Mouse (Mus musculus): Measurements from ENCODE around the gene Rab6a. TPM values are rescaled to one million over a fixed set of nuclear protein-coding genes. Genes with fewer than 3 reads are reported as not detected.
"Not testable (repeated sequence)": the region's sequence is repeated elsewhere in the genome, so short reads cannot be mapped to it uniquely, and the experiment has no call there.

Gene Rab6a
- total RNA-seq (2021), result 68.0 TPM in 2 replicates
- long read RNA-seq, experiment 1, transcript Rab6a-202 (8 exons, 3,110 nt), result minor isoform, 10 of 61 reads
- long read RNA-seq, experiment 1, transcript Rab6a-201 (8 exons, 3,214 nt), result major isoform, 40 of 61 reads
- long read RNA-seq, experiment 1, partial matches to known transcripts, result 1 of 61 reads
- long read RNA-seq, experiment 1, other reads (novel, unspliced or antisense), result 9 of 61 reads
- long read RNA-seq, experiment 2, transcript Rab6a-202 (8 exons, 3,110 nt), result minor isoform, 9 of 35 reads
- long read RNA-seq, experiment 2, transcript Rab6a-201 (8 exons, 3,214 nt), result major isoform, 19 of 35 reads
- long read RNA-seq, experiment 2, partial matches to known transcripts, result 2 of 35 reads
- long read RNA-seq, experiment 2, other reads (novel, unspliced or antisense), result 4 of 35 reads

DNA sequence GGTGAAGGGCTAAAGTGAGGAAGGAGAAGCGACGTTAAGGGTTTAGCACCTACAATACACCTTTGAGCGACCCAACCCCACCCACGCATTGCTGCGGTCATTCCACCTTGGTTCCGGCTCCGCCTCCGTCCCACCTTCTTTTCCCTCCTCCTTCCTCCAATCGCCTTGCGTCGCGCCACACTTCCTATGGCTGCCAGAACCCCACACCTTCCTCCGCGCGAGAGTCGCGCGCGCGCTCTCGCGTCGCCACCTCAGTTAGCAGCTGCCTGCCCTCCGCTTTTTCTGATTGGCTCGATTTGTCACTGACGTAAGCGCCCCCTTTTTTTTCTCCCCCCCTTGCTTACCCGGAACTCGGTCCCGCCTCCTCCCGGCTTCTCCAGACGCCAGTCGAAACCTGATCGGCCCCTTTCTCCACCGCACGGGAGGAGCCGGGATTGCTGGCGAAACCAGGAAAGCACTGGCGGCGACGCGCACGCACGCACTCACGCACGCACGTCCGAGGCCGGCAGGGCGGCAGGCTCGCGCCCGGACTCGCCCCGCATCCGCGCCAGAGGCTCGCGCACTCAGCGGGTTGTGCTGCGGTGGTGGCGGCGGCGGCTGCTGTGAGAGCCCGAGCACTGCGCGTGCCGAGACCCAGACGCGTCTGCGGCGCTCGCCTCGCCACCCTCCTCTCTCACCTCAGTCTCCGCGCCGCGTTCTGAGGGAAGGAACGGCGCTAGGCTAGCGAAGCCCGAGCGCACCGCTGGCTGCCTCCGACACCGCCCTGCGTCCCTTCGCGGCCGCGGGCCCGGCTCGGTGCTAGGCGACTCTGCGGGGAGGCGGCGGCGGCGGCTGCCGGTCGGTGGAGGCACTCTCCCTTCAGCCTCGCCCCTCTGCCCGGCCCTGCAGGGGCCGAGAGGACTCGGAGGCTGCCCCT is at the start of gene Rab6a:
Gene Rab6a (plus strand): TSS at position 197 of the 916 bp plus-strand sequence.
- DNase-seq, result peak; percentile 99

DNA sequence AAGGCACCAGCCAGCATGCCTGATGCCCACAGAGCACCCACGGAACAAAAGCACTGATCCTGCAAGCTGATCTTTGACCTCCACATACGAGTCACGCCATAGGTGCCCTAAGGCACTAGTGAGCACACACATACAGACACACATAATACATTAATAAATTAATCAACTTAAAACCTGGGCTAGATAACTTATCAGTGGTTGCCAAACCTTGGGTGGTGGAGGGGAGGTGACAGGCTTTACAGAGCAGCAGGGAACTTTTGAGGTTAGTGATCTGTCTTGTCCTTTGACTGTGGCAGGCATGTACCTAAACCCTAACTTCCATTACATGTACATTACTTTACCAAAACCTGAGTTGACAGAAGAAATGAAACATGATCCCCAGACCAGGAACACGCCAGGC is 47.9 kb upstream of the Rab6a start:
- DNase-seq, result no peak

DNA sequence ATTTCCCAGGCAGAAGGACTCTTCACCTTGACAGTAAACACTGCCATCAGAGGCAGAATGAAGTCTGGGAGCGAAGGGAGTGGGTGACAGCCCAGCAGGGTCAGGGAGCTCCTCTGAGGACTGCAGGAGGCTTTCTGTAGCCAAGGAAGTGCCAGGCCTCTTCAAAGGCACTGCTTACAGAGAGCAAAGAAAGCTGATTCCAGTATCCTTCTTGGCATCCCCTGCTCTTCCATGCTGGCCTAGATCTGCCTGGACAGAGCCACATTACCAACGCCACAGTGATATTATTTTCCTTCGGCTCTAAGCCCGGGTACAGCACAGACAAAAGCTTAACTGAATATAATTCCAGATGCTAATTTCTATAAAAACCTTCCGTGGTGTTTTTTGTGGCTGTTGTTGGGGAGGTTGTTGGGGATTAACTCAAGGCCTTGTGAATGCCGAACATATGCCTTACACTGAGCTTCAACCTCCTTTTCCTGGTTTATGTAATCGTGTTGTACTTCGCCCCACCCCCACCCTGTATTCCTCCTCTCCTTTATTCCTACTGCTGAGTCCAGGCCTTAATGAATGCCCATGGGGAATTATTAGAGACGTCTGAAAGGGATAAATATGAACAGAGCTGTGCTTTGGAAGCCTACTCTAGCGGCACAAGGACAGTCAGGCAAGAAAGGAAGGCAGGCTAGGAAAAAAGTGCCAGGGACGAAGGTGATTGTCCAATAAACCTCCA is 45.2 kb upstream of the Rab6a start:
- no peak for DNase-seq

DNA sequence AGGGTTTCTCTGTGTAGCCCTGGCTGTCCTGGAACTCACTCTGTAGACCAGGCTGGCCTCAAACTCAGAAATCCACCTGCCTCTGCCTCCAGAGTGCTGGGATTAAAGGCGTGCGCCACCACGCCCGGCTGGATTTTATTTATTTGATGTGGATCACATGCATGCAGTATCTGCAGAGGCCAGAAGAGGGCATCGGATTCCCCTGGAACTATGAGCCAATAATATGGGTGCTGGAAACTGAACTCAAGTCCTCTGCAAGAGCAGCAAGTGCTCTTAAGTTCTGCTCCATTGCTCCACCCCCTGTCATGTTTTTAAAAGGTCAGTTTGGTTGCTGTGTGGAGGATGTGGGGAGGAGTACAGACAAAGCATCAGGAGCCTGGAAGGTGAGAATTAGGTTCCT is 40.0 kb upstream of the Rab6a start:
- not testable (repeated sequence) for DNase-seq

DNA sequence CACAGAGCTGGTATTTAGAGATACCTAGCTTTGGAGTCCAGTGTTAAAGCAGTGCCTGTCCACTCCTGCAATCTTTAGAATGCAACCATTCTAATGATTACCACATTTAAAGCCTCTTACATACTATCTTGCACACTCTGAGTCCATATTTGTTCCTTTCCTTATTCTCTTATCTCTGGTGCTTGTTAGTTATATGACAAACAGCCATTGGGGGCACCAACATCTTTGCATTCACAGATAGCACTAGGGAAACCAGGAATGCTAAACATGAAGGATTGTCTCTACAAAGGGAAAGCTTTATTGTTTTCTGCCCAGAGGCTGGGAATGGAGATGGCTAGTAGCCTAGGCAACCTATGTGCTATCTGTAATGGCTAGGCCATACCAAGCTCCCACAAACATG is 37.3 kb upstream of the Rab6a start:
- DNase-seq, result no peak

DNA sequence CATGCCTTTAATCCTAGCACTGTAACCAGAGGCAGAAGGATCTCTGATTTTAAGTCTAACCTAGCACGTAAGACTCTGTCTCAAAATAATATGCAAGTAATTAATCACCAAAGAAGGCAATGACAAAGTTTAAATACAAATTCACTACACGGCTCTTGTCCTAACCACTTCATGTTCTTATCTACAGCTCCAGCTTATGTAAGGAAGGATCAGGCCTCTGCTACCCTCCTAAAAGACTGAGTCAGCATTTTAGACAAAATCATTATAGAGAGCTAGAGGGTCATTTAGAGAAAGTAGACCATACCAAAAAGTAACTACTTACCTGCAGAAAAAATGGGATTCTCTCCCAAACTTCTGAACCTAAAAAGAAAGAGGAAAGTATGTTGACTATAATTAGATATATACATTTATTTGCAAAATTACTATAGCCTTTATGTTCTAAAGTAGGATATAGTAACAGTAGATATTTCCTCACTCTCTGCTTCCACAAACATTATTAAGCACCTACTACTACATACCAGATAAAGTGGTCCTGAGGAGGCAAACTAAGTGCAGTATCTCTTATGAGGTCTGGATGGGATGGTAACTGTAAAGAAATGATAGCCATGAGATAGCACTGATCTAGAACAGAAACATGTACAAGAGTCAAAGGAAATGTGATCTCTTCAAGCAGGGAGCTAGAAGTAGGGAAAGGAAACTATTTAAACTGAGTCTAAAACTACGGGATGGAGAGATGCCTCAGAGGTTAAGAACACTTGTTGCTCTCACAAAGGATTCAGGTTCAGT is 36.1 kb upstream of the Rab6a start:
- DNase-seq, result no peak

DNA sequence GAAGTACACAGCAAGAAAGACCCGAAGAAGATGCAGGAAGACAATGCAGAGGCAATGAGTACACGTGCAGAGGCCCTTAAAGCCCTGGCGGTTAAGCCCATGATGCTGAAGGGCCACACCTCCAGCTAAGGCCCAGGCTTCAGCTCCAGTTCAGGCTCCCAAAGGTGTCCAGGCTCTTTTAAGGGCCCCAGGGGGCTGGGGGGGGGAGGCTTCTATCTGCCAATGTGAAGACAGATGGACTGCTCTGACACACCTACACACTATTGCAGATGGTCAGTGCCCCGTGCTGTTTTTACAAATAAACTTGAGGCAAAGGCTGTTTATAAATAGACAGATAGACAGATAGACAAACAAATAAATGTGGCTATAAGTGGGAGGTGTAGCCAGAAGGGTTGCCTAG is 35.1 kb upstream of the Rab6a start:
- DNase-seq, result no peak

DNA sequence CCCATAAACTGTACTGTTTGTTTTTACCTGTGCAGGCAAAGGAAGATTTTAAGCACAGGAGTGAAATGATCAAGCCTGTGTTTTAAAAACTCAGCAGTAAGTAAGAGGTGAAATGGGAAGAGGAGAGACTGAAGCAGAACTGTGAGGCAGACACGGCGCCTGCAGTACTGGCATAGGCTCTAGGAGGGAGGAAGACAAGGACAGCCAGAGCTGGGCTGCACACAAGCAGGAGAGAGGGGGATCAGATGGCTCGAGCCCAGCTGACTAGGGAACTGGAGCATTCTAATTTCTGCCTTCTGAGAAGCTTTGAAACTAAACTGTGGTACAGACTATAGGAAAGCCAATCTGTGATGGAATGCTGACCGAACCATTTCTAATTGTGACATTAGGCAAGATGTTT is 34.5 kb upstream of the Rab6a start:
- no peak for DNase-seq

DNA sequence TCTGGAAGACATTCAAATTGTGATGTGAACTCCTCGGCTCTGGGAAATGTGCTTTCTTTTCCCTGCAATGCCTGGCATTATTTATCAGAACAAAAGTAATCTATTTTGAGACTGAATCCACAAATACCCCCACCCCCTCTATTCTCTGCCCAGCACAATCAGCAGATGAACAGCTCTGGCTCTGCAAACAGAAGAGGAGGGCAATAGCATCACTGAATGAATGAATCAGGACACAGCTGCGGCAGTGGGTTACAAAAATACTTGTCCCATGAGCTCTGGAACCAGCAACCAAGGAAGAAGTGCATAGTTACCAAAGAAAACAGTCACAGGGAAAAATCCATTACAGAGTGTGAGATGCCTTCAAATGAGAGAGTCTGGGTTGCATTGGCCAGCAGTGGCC is 28.4 kb upstream of the Rab6a start:
- no peak for DNase-seq

DNA sequence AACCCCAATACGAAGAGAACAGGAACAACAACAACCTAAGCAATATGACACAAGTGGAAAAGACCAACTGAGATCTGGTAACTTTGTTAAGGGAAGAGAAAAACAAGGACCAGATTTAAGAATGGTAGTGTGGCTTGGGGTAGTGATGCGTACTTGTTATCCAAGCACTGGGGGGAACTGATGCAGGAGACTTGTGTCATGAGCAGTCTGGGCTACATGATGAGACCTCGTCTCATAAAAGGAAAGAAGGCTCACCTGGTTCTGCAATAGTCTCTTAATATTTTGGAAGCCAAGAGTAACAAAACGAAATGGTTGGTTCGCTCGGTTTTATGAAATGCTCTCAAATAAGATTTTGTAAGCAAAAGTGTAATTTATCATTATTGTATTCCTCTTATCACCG is 25.0 kb upstream of the Rab6a start:
- DNase-seq, result no peak

DNA sequence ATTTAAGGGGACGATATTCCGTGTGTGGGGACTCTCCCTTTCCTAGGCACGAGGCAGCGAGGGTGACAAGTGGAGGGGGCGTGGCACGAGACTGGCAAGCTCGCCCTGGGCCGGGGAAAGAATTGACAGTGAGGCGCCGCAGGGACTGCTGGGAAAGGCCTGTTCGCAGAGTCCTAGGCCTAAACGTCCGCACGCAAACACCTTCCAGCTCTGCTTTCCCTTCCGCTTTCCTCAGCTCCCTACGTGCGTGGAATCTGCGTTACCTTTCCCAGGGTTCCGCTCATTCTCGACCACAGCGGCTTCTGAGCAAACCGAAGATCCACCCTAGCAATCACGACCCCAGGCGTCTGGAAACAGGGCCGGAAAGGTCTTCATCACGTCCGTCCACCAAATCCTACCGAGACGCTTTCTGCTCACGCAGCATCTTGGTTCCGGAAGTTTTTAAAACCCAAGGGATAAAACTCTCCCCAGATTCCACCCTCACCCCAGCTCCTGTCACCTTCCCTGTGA is 24.4 kb upstream of the Rab6a start:
- DNase-seq, result peak; percentile 95

DNA sequence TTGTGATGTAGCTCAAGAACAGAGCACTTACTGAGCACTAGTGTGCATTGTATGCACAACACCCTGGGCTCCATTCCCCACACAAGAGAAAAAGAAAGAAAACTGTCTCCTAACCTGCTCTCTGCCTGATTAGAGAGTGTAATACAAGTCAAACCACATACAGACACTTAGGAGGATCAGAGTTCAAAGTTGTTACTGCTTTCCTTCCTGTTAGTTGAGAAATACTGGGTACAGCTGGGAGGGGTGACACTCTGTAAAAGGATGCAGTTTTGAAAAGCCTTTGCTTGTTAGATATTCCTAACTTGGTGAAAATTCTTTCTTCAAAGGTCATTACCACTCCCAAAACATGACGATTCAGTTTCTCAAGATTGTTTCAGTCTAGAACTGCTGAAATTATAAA is 17.4 kb upstream of the Rab6a start:
- DNase-seq, result no peak

DNA sequence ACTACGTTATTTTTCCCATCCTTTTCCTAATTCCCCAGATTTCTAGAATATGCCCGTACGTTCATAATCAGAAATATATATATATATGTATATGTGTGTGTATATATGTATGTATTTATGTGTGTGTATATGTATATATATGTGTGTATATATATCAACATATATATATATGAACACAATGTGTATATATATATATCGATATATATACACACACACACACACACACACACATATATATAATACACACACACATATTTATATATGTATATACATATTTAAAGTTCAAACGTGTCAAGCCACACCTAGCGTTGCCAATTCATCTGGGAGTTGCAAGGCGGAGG is 16.7 kb upstream of the Rab6a start:
- no peak for DNase-seq

DNA sequence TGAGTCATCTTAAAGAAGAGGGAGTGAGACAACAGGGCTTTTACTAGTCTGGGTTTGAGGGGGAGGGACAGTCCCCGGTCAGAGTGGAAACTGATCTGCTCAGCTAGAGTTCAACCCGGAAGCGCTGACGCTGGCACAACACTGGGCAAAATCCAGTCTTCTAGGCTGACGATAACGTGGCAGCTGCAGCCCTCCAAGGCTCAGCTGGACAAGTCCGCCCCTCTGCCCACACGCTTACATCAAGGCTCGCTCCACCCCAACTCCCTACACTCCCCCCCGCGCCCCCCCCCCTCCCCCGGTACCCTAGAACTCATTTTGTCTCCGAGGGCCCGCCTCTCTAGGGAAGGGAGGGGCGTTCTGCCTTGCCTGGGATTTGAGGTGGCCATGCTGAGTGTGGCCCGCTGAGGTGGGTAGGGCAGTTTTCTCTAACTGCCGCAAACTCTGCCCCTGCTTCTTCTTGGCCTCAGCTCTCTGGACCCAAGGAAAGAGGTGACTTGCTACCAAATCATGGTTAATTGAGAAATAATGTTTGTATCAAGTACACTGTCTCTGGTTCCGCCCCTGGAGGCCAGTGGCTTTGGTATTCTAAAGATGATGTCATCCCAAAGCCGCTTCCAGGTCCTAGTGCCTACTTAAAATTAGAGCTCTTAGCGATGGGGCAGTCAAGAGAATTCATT is 16.2 kb upstream of the Rab6a start:
- DNase-seq, result peak; percentile 93

DNA sequence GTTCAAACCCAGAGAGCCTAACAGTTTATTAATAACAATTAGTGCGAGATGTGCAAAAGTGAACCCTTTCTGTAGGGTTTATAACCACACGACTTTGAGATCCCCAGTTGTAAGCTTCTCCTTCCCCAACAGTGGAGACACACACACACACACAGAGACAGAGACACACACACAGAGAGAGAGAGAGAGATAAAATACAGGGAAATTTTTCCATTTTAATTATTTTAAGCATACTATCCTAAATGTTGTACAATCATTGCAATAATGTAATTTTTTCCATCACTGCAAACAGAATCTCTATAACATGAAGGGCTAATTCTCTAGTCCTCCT is 15.7 kb upstream of the Rab6a start:
- no peak for DNase-seq

DNA sequence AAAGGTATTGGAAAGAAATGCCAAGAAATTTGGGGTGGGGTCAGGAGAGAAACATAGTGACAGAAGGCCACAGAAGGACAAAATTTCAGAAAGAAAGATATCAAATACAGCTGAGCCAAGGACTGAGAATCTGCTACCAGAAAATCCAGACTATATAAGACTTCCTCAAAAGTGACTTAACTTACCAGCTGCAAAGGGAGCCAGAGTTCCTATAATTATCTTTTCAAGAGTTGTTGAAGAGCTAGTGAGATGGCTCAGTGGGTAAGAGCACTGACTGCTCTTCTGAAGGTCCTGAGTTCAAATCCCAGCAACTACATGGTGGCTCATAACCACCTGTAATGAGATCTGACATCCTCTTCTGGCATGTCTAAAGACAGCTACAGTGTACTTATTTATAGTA is 13.9 kb upstream of the Rab6a start:
- DNase-seq, result no peak

DNA sequence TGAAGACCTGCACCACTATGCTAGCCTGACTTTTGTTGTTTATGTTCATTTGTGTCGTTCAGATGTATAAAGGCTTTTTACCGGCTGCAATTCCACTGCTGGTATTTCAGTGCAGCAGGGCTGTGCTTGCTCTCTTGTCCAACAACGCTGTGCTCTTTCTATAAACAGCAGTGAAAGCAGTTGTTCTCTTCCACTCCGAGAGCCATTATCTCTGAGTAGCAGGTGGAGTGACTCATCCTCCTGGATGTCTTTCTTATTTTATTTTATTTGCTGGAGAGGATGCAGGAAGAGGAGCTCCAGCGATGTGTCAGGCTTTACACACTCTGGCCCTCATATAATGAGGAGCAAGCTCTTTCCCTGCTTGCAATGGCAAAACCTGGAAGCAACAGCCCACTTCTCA is 7.0 kb upstream of the Rab6a start:
- DNase-seq, result no peak

DNA sequence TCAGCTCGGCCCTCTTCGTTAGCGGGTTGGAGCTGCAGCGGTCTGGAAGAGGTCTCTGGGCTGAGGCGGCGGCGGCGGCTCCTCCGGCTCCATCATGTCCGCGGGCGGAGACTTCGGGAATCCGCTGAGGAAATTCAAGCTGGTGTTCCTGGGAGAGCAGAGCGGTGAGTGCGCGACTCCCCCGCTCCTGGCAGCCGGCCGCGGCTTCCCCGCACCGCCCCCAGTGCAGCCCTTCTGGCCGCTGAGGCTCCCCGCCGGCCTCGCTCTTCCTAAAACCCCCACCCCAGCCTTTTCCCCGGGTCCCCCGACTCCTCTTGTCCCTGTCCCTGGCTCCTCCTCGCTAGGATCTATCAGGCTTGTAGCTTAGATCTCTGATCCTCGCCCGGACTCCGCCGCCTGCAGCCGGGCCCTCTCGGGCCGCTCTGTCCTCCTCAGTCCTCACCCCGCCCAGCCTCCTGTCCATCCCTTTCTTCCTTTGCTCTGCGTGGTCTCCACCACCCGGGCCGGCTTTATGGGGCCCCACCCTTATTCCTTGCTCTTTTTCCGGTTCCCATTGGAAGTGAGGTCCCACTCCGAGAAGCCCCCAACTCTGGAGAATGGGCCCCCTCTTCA is 1.0 kb downstream of the Rab6a start, which contains the start of gene Mrpl48:
Gene Mrpl48 (minus strand): TSS at position 172 of the 612 bp plus-strand sequence.
- peak; percentile 76 for DNase-seq

DNA sequence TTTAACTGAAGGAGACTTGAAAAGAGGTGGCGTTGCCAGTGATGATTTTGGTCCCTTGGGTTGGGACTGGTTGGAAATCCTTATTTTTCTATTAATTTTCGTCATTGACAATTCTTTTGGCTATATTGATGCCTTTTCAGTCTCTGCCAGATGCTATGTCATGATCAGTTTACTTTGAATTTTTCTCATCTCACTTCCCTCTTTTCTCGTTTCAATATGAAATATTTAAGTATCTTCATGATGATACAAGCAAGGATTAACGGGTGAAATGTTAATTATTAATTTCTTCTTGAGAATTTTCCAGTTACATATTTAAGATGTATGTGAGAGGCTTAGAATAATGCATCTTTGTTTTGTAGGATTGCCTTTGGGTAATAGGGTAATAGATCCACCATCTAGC is 1.7 kb downstream of the Rab6a start:
- no peak for DNase-seq

DNA sequence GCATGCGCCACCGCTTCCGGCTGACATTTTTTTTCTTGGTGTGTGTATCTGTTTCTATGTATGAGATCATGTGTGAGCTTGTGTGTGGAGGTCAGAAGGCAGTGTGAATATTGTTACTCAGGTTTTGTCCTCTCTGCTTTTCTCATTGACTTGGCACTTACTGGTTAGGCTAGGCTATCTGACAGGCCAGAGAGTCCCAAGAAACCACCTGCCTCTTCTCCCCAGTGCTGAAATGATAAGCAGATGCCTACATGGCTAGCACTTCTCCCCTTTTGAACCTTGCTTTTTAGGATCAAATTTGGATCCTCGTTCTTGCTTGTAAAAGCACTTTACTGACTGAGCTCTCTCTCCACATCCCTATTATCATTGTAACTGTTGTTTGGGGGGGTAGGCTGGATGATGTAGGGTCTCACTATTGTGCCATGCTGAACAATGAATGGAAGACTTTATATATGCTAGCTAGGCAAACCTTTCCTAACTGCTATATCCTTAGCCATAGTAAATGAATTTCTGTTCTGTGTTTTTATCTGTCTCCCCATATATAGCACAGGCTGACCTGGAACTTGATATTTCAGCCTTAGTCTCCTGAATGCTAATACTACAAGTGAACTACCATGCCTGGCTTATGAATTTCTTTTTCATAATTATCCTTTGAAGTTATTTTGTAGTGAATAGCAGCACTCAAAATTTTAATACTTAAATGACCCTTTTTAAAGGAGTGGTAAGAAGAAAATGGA is 9.1 kb downstream of the Rab6a start:
- DNase-seq, result no peak

All from adrenal gland, postnatal 14 days (tissue).